Mouse (Mus musculus): ENCODE measurements around the gene Nme9. TPM values are rescaled to one million over a fixed set of nuclear protein-coding genes. Genes with fewer than 3 reads are reported as not detected.

The Nme9 gene
- total RNA-seq, 2 experiments from 2014 or later: 0.50 TPM; not detected in 1

DNA sequence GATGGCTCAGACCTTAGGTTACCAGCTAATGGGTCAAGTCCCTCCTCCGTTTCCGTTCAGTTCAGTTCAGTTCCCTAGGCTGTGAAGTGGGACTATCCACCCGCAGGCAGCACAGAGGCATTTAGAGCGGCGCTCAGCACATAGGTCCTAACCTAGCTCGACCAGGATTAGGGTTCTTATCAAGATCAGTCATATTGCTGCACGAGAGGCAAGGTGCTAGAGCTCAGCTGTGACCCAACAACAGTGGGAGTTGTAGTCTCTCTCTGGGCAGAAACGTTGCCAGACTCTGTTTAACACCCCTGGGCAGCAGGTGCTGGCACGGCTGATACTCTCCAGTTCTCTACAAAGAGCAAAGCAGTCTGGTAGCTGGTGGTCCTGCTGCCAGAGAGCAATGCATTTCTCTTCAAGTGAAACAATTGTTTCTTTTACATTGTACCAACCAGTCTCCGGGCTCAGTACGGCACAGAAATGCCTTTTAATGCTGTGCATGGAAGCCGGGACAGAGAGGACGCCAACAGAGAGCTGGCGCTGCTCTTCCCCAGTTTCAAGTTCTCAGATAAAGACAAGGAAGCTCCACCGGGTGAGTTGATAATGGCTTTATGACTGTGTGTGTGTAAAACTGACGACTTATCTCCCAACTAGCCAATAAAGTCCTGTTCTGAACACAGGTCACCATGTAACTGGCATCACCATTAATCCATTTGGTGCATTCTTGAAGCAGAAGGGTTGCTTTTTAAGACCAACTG lies 19.2 kb downstream of the Nme9 start:
- intact Hi-C loops (cut with DNase I): no loop called here
- no peak for DNase-seq

DNA sequence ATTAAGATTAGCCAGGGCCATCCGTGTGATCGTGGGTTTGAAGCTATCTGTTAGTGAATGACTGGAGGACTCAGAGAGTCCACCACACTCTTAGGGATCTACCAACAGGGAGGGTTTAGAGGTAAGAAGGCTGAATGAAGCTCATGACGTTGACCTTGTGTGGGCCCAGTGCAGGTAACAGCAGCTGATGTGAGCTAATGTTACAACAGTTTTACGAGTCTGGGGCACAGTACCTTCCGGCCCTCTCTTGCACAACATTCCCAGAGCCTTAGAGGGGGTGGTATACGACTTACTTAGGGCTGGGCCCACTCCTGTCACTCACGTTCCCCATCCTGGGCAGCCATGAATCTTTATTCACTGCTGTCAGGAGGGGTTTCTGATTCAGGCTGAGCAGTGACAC lies 20.1 kb downstream of the Nme9 start:
- no peak for DNase-seq
- intact Hi-C loops (cut with DNase I): no loop called here

GRCm38 (mm10) chr9:99479181-99479711 lies 28.0 kb downstream of the Nme9 start:
- peak in 1 of 2 experiments; percentile 9 for DNase-seq
- intact Hi-C loops (cut with DNase I): no loop called here

- intact Hi-C loops (cut with DNase I): no loop called here
- no peak for DNase-seq
Observed at GRCm38 (mm10) chr9:99480764-99481163, 29.5 kb downstream of the Nme9 start.

DNA sequence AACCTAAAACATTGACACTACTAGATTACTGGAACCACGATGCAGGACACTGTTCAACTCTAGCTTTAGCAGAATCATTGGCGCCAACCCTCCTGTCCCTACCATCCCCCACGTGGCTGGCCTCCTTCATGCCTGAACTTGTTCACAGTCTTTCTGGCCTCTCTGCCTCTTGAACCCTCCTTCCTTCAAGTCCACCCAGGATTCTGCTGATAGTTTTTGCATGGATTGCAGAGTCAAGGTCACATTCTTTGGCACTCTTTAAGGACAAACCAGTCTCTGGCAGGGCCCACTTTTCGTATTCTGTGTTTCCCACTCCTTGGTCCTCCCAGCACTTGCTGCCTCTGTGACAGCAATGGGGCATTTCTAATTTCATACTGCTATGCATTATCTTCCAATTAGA lies 31.9 kb downstream of the Nme9 start:
- intact Hi-C loops (cut with DNase I): no loop called here
- no peak for DNase-seq

DNA sequence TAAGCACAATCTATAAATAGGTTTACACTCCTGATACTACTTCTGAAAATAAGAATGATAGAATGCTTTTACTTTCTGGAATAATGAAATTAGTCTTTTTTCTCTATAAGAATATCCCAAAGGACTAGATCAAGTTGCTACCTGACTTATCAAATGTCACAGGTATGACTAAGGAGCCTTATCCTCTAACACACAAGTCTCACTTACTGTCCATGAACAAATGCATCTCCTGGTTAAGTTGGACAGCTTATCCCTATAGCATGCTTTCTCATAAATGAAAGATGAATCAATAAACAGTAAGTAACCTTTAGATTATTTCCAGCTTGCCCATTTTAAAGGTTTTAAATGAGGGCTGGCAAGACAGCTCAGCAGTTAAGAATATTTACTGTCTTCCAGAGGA lies 33.4 kb downstream of the Nme9 start:
- intact Hi-C loops (cut with DNase I): no loop called here
- DNase-seq: no peak

GRCm38 (mm10) chr9:99485144-99485543 lies 33.9 kb downstream of the Nme9 start:
- intact Hi-C loops (cut with DNase I): no loop called here
- DNase-seq: no peak

GRCm38 (mm10) chr9:99487126-99487695 lies 35.9 kb downstream of the Nme9 start:
- intact Hi-C loops (cut with DNase I): no loop called here
- no peak for DNase-seq

GRCm38 (mm10) chr9:99487841-99488240 lies 36.6 kb downstream of the Nme9 start:
- intact Hi-C loops (cut with DNase I): no loop called here
- DNase-seq: no peak

DNA sequence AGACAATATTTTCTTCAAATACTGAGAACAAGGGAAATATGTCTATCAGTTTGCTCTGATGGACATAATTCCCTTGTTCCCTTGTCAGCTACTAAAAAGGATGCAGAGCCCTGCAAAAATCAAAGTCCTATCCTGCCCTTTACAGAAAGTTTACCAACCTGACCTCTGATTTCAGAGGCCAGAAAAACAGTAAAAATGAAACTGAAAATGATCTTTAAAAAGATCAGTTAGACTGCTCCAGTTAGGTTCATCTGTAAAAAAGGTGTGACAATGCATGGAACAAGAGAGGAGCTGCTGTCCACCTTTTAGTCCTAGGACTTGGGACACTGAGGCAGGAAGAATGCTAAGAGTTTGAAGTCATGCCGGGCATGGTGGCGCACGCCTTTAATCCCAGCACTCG lies 39.8 kb downstream of the Nme9 start:
- DNase-seq: no peak
- intact Hi-C loops (cut with DNase I): no loop called here

DNA sequence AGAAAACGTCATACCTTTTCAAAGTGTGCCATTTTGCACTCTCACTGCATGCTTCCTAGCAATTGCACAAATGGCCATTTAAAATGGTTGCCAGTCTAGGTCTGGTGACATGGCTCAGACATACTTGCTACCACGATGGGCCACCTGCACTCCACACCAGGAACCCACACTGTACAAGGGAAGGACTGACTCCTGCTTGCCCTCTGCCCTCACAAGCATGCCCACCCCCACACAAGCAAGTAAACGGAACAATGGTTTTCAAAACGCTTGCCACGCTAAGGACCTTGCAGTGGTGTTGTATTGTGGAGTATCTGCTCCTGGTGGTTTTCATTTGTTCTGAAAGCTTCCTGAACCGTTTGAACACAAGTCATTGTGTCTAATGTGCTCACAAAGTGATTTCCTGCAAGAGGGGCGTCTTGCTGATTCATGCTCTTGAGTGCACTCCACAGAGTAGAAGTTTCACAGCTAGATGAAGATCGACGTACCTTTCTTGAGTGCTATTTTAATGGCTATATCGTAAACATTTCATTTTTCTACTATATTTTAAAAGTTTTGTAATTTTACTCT lies 41.4 kb downstream of the Nme9 start:
- no peak for DNase-seq
- intact Hi-C loops (cut with DNase I): no loop called here

DNA sequence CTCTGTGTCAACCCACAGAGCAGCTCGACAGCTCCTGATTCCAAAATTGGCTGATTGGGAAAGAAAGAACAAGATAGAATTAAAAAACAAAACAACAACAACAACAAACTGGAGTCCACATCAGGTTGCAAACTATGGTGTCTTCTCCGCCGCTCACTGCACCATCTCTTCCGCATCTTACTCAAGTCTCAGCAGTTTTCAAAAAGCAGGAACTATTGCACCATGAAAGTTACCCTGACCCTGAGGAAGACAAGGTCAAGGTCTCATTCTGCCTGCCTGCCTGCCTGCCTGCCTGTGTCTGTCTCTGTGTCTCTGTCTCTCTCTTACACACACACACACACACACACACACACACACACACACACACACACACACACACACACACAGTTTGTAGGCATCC lies 48.1 kb downstream of the Nme9 start:
- intact Hi-C loops (cut with DNase I): no loop called here
- no peak for DNase-seq

- no peak for DNase-seq
- intact Hi-C loops (cut with DNase I): no loop called here
Observed at GRCm38 (mm10) chr9:99505875-99506274, 54.6 kb downstream of the Nme9 start.

Other genes with a start within 250 kb of the Nme9 start
- gene Faiml, start 214.2 kb upstream of the Nme9 start, total RNA-seq (2021): not detected
- gene Cep70, start 208.1 kb upstream of the Nme9 start, total RNA-seq (2021): 1 to 10 TPM; 5.2 to 5.4 TPM
- 1 to 10 TPM in 1 of 2 experiments, under 1 TPM in 1; 0.44 to 2.0 TPM for gene Esyt3, start 92.9 kb upstream of the Nme9 start, total RNA-seq (2021)
- 1 to 10 TPM; 6.8 to 7.5 TPM for gene Mras, start 14.1 kb upstream of the Nme9 start, total RNA-seq (2021)
- gene Armc8, start 117.4 kb downstream of the Nme9 start, total RNA-seq (2021): 10 to 100 TPM; 22.7 to 23.0 TPM
- 1 to 10 TPM; 6.6 to 6.7 TPM for gene Dbr1, start 124.3 kb downstream of the Nme9 start, total RNA-seq (2021)
- gene A4gnt, start 161.0 kb downstream of the Nme9 start, total RNA-seq (2021): not detected
- gene Dzip1l, start 178.0 kb downstream of the Nme9 start, total RNA-seq (2021): 1 to 10 TPM; 5.0 to 7.0 TPM

Measured in heart, postnatal 14 days (tissue).